Mouse (Mus musculus) liver, embryonic 11.5 days (tissue): ENCODE results near the gene Cfap45. TPM values are rescaled to one million over a fixed set of nuclear protein-coding genes. Genes with fewer than 3 reads are reported as not detected.

Source experiments
- ATAC-seq: fragments of 200-750 bp; cut with Nextera tagmentation; replicated peaks from 2 replicates; pipeline ENCODE4 v1.8.0; 2017; ENCODE audit warnings: moderate number of reproducible peaks, mild to moderate bottlenecking, moderate TSS enrichment, moderate library complexity; ENCODE audit not compliant: low FRiP score
- DNase-seq: peaks from one replicate; pipeline ENCODE4 v3.0.0-alpha.2; 2017; ENCODE audit warnings: low spot score
- H3K27ac ChIP-seq: fragments of 300-500 bp; sonication (generic); 2 replicates; pipeline ENCODE4 v1.5.1; 2014; ENCODE audit warnings: mild to moderate bottlenecking, low read depth, low read length, control low read depth
- H3K27me3 ChIP-seq: fragments of 300-500 bp; sonication (generic); replicated peaks from 2 replicates; pipeline ENCODE4 v1.6.1; 2014; ENCODE audit warnings: low read length, mixed read lengths; ENCODE audit not compliant: control insufficient read depth, insufficient read depth
- H3K36me3 ChIP-seq: fragments of 300-500 bp; sonication (generic); 2 replicates; pipeline ENCODE4 v1.6.1; 2014; ENCODE audit warnings: mild to moderate bottlenecking, low read length, moderate library complexity, mixed read lengths; ENCODE audit not compliant: control insufficient read depth, insufficient read depth
- H3K4me1 ChIP-seq: fragments of 300-500 bp; sonication (generic); replicated peaks from 2 replicates; pipeline ENCODE4 v1.6.1; 2014; ENCODE audit warnings: low read length, mixed read lengths; ENCODE audit not compliant: control insufficient read depth, insufficient read depth
- H3K4me2 ChIP-seq: fragments of 300-500 bp; sonication (generic); 2 replicates; pipeline ENCODE4 v1.6.1; 2014; ENCODE audit warnings: mild to moderate bottlenecking, control low read depth, moderate library complexity
- H3K4me3 ChIP-seq: fragments of 300-500 bp; sonication (generic); 2 replicates; pipeline ENCODE4 v1.5.1; 2014; ENCODE audit warnings: low read depth, low read length, control low read depth
- H3K9ac ChIP-seq: fragments of 300-500 bp; sonication (generic); 2 replicates; pipeline ENCODE4 v1.6.1; 2014; ENCODE audit warnings: low read depth, low read length, control low read depth
- H3K9me3 ChIP-seq: fragments of 300-500 bp; sonication (generic); 2 replicates; pipeline ENCODE4 v1.6.1; 2016; ENCODE audit warnings: low read length, inconsistent platforms, mixed read lengths; ENCODE audit not compliant: control insufficient read depth
- whole genome bisulfite sequencing: fragments of 180-500 bp; shearing (Covaris S2); extraction: QIAGEN DNeasy Blood & Tissue Kit; methylation state at CpG from one replicate; pipeline ENCODE4 v1.1.7; 2014; 5-methylcytosine and 5-hydroxymethylcytosine counted together
- polyA plus RNA-seq: library from polyadenylated mRNA; unstranded; fragments of >200 nt; fragmentation: Nextera tagmentation; extraction: Ambion mirVana; gene quantifications from 2 replicates; pipeline ENCODE4 v1.2.1, GENCODE M21; 2014

Cfap45 gene
- polyA plus RNA-seq, 1 experiment from 2014 or later, result 0.77 TPM

DNA sequence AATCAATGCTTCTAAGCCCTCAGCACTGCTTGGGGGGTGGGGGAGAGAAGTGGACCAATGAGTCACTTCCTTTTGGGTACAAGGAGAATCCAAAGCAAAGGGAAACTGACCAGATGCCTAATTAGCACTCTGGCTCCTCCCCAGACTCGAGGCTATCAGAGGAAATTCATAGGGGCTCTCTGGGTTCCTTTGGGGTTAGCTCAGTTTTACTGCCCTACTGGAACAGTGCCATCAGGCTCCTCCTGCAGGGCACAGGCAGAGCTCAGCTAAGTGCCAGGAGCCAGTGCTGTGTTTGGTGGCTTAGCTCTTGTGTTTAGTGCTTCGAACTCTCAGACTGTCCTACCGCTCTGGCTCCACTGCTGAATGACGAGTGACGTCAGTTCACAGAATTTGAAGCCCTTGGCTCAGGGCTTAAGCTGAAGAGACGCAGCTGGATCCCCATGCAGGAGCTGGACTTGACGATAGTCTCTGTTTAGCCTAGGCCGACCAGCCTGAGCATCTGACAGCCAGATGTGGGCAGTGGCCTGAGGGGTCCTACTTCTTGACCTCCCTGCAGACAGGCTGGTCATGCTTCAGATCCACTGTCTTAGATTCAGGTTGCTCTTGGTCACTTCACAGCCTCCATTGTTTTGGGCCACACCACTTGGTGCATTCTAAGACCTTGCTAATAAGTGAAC, 10.1 kb downstream of the Cfap45 start:
- Histone ChIP-seq H3K9me3 (no peaks in the 10 kb centered on the region), H3K4me3 (no peak overlapping the region), H3K4me1 (peaks cover 14% of the 10 kb centered on the region), H3K27ac (no peak overlapping the region), H3K4me2 (no peak overlapping the region), H3K27me3 (peaks cover 42% of the 10 kb centered on the region), H3K9ac (no peak overlapping the region), H3K36me3 (no peaks in the 10 kb centered on the region)
- DNase-seq (no peak), ATAC-seq (no peak)
- 32% methylated on average over 8 of the region's 8 CpGs for WGBS

DNA sequence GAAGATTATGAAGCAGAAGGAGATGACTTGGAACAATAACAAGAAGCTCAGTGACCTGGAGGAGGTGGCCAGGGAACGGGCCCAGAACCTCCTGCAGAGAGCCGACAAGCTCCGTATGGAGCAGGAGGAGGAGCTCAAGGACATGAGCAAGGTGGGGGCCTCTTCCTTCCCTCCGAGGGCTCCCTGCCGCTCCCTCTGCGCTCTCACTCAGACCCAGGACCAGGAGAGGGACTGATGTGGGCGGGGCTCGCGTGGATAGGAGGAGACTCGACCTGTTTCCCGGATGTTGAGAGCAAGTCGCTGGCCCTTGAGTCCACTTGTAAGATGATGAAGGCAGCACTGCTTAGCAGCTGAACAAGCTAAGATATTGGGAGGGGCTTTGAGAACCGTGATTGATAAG, 11.9 kb downstream of the Cfap45 start:
- 2% methylated on average over 13 of the region's 13 CpGs for WGBS
- DNase-seq, result no peak
- no peak overlapping the region for H3K27ac ChIP-seq

DNA sequence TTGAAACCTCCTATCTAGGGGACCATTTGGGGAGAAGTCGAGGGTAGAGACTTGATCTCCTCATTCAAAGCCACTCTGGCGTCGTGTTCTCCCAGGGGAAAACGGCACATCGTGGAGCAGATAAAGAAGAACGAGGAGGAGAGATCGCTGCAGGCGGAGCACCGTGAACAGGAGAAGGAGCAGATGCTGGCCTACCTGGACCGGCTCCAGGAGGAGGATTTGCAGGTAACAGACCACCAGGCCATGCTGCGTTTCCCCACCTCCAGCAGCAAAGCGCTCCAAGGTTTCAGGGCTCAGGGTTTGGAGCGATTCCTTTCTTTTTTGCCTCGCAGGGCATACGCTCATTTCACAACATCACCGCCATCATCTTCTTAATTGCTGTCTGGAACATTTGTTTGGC, 14.5 kb downstream of the Cfap45 start:
- Histone ChIP-seq H3K9me3 (no peaks in the 10 kb centered on the region), H3K36me3 (no peaks in the 10 kb centered on the region), H3K27me3 (peaks cover 41% of the 10 kb centered on the region), H3K9ac (no peak overlapping the region), H3K4me1 (no peaks in the 10 kb centered on the region; the same call in none of the 2 replicates), H3K4me3 (no peak overlapping the region), H3K27ac (no peak overlapping the region), H3K4me2 (no peak overlapping the region)
- 75% methylated on average over 16 of the region's 16 CpGs for WGBS
- ATAC-seq, result no peak
- DNase-seq, result no peak

More for the DNA sequence above, 11.9 kb downstream of the Cfap45 start:
- no peak for ATAC-seq
- H3K4me3 ChIP-seq, result peak overlapping the region; percentile 27; the same call in 1 of the 2 replicates
- H3K4me2 ChIP-seq, result peak overlapping the region; percentile 47
- no peaks in the 10 kb centered on the region; the same call in none of the 2 replicates for H3K4me1 ChIP-seq
- no peaks in the 10 kb centered on the region for H3K36me3 ChIP-seq
- no peaks in the 10 kb centered on the region for H3K9me3 ChIP-seq
- H3K9ac ChIP-seq, result no peak overlapping the region
- peaks cover 40% of the 10 kb centered on the region for H3K27me3 ChIP-seq

DNA sequence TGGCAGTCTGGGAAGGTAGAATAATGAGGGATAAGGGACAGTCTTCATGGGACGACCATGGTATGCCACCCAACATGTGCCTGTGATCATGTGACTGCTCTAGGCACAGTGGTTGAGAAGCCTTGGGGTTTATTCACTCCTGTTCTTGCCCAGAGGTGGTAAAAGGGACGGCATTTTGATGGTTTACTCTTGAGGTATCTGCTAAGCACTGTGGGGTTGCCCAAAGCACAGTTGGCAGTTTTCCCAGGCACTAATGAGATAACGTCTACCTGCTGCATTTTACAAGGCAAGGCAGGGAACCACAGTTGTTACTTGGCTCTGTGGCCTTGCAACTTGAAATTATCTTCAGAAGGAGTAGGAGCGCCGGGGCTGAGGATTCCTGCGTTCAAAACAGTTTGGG, 19.2 kb downstream of the Cfap45 start:
- H3K9ac ChIP-seq, result no peak overlapping the region
- peaks cover 11% of the 10 kb centered on the region for H3K27me3 ChIP-seq
- H3K9me3 ChIP-seq, result no peaks in the 10 kb centered on the region
- H3K36me3 ChIP-seq, result no peaks in the 10 kb centered on the region
- H3K4me2 ChIP-seq, result no peak overlapping the region
- no peak overlapping the region for H3K27ac ChIP-seq
- WGBS, result 60% methylated on average over 6 of the region's 6 CpGs
- no peak overlapping the region for H3K4me3 ChIP-seq
- ATAC-seq, result no peak
- H3K4me1 ChIP-seq, result no peaks in the 10 kb centered on the region
- DNase-seq, result no peak

DNA sequence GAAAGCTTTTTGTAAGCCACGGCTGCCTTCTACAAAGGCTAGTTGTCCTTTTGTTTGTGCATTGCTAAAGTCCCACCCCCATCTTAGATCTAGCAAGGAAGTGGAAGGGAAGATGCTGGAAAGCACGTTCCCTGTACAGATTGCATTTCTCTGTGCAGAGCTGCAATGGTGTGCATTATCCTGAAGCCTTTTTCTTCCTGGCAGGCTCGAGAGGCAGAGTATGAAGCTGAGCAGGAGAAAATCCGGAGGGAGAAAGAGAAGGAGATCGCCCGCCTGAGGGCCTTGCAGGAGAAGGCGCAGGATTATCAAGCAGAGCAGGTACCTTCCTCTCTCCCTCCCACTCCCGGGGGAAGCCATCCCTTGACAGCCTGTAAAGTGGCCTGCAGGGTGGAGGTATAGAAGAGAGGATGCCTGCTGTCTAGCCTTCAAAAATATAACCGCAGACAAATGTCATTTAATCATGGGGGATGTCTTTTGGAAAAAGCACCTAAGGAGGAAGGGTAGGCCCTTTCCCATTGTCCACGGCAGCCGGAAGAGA, 19.8 kb downstream of the Cfap45 start:
- Histone ChIP-seq H3K4me1 (no peaks in the 10 kb centered on the region), H3K4me3 (no peak overlapping the region), H3K27ac (no peak overlapping the region), H3K9me3 (no peaks in the 10 kb centered on the region), H3K36me3 (no peaks in the 10 kb centered on the region), H3K4me2 (no peak overlapping the region), H3K27me3 (peaks cover 11% of the 10 kb centered on the region), H3K9ac (no peak overlapping the region)
- ATAC-seq (no peak), DNase-seq (no peak)
- WGBS, result 58% methylated on average over 11 of the region's 11 CpGs

DNA sequence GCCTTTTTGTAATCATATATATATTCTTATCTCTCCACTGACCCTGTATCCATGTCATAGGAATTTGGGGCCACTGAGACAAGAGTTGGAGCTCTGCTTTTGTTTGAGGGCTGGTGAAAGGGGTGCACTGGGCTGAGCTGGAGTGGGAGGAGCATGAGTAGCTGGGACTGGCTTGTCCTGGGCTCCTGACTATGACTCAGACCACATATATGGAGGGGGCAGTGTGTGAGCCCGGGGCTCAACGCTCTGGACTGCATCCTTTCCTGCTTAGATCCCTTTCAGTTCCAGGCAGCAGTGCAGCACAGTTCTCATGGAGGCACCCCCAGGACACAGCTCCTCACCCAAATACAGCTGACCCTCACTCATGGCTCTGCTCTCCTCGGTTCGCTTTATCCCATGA, 25.5 kb downstream of the Cfap45 start:
- Histone ChIP-seq H3K27ac (no peak overlapping the region), H3K9ac (no peak overlapping the region), H3K4me3 (no peak overlapping the region), H3K36me3 (no peaks in the 10 kb centered on the region), H3K4me1 (0 out of 2 replicates have a peak, but pooled peaks cover 6% of the 10 kb centered on the region), H3K27me3 (peaks cover 7% of the 10 kb centered on the region; the same call in 1 of the 2 replicates), H3K4me2 (no peak overlapping the region), H3K9me3 (no peaks in the 10 kb centered on the region)
- ATAC-seq, result no peak
- WGBS, result 72% methylated on average over 4 of the region's 4 CpGs
- DNase-seq, result no peak

DNA sequence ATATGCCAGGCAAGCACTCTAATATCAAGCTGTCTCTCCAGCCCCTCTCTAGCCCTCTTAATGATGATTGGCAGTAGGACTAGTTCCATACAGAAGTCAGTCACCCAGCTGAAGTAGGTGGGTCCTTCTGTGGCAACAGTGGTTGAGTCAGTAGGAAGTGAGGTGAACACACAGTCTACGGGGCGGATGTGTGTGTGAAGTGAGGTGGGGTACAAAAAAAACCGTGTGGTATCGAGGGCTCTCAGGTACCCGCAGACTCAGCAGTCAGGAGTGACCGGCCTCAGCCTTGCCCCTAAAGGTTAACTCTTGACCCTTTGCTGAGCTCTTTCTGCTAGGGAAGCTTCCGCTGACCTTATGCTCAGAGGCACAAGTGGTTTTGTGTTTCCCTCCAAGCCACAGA, 27.9 kb downstream of the Cfap45 start:
- Histone ChIP-seq H3K27me3 (peaks cover 4% of the 10 kb centered on the region; the same call in 1 of the 2 replicates), H3K4me1 (0 out of 2 replicates have a peak, but pooled peaks cover 6% of the 10 kb centered on the region), H3K36me3 (no peaks in the 10 kb centered on the region), H3K9me3 (no peaks in the 10 kb centered on the region), H3K4me2 (peak overlapping the region; percentile 22; the same call in 1 of the 2 replicates), H3K4me3 (no peak overlapping the region), H3K27ac (no peak overlapping the region), H3K9ac (no peak overlapping the region)
- WGBS, result 26% methylated on average over 7 of the region's 7 CpGs
- 0 out of 2 replicates have a peak, but pooled peaks have one; percentile 7 for ATAC-seq
- DNase-seq, result no peak

DNA sequence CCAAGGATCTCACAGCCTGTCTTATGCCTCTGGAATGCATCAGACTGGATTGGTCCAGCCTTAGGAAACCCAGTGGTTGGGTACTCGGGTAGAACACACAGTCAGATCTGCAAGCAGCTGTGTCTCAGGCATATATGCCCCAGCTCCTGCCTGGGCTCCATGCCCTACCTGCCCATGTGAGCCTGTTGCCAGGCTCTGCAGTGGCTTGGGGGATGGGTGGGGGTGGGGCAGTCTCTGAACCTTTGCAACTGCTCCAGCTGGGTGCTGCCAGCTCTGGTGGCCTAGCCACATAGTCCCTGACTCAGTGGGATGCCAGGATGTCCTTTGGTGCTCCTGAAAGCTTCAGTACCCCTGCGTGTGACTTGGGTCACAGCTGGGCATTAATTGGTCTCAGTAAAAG, 28.7 kb downstream of the Cfap45 start:
- no peak for ATAC-seq
- H3K4me3 ChIP-seq, result no peak overlapping the region
- H3K4me1 ChIP-seq, result 0 out of 2 replicates have a peak, but pooled peaks cover 6% of the 10 kb centered on the region
- DNase-seq, result no peak
- no peak overlapping the region for H3K27ac ChIP-seq
- no peak overlapping the region for H3K9ac ChIP-seq
- H3K9me3 ChIP-seq, result no peaks in the 10 kb centered on the region
- 14% methylated on average over 2 of the region's 2 CpGs for WGBS
- H3K36me3 ChIP-seq, result no peaks in the 10 kb centered on the region
- peaks cover 4% of the 10 kb centered on the region; the same call in 1 of the 2 replicates for H3K27me3 ChIP-seq
- H3K4me2 ChIP-seq, result peak overlapping the region; percentile 64

DNA sequence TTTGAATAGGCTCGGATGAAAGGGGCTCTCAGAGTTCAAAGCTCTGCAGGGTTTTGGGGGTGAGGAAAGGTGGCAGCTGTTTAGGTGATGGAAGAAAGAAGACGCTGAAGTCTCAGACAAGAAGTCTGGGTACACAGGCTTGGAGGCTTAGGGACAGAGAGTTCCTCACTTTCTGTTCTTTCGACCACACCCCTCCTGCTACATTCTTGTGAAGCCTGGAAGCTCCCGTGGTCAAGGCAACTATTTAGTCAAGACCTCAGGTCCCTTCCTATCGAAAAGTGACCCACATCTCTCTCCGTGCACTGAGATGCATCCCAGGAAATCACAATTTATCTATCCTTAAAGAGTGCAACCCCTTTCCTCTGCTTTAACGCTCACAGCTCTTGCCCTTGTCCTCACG, 29.1 kb downstream of the Cfap45 start:
- Histone ChIP-seq H3K4me1 (0 out of 2 replicates have a peak, but pooled peaks cover 6% of the 10 kb centered on the region), H3K27ac (no peak overlapping the region), H3K27me3 (peaks cover 4% of the 10 kb centered on the region; the same call in 1 of the 2 replicates), H3K9ac (no peak overlapping the region), H3K4me3 (peak overlapping the region; percentile 41), H3K4me2 (peak overlapping the region; percentile 64), H3K36me3 (no peaks in the 10 kb centered on the region), H3K9me3 (no peaks in the 10 kb centered on the region)
- DNase-seq, result no peak
- 5% methylated on average over 8 of the region's 8 CpGs for WGBS
- ATAC-seq, result no peak
